Mouse (Mus musculus) cerebellum, postnatal 4 days (tissue): ENCODE measurements around the gene Enah.

Source experiments
- DNase-seq, 2 experiments: peaks; one replicate each; pipeline ENCODE4 v3.0.0; 2022; ENCODE audit warnings: low spot score in 2 of 2, mixed read lengths in 1 of 2

Enah gene

GRCm38 (mm10) chr1:181848210-181848609 is 171.6 kb downstream of the Enah start:
- DNase-seq = no peak

- DNase-seq = no peak
Measured at GRCm38 (mm10) chr1:181847396-181847795, 172.4 kb downstream of the Enah start.
